Mouse (Mus musculus) thymus, postnatal 14 days (tissue): ENCODE results near the gene Nr6a1.

Experiments
- DNase-seq: peaks from one replicate; pipeline ENCODE4 v3.0.0; 2021

Gene Nr6a1

DNA sequence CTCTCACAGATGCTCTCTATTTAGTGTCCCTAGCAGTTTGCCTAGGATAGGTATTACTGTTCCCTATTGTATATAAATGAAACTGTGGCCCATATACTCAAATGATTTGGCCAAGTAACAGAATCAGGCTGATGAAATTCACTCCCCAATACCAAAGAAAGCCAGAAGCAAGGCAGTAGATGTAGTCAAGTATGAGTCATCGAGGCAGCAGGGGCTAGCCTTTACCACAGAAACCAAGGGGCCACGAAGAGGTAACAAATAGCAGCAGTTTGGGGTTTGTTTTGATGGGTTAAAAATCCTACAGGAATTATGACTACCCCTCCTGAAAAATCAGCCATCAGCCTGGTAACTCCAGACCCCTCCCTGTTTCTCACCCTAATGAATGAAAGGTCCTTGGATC is 147.5 kb downstream of the Nr6a1 start:
- no peak for DNase-seq

DNA sequence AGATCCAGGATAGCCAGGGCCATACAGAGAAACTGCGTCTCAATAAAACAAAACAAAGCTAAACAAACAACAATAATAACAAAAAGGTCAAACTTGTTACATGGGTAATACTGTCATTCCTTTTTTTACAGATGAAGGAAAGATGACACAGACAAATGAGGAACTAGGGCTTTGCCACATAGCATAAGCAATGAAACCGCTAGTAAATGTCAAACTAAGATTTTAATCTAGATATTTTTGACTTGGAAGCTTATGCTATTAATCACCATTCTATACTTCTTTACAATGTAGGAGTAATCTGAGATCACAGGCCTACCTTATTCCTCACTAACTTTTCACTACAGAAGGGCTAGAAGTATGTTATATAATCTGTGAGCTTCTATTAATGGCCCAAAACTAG is 150.2 kb downstream of the Nr6a1 start:
- no peak for DNase-seq

DNA sequence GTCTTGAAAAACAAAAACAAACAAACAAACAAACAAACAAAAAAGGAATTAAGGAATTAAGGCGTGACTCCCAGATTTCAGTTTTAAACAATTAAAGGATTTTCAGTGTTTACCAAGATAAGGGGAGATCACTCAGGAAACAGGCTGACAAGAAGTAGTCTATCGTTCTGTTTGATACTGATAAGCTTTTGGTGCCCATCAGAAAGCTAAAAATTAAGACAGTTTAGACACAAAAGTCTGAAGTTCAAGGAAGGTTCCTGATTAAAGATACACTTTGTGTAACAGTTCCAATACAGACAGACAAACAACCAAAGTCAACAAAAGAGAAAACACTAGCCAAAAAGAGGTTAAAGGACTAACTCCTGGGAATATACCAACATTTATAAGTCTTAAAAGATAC is 152.6 kb downstream of the Nr6a1 start:
- no peak for DNase-seq

DNA sequence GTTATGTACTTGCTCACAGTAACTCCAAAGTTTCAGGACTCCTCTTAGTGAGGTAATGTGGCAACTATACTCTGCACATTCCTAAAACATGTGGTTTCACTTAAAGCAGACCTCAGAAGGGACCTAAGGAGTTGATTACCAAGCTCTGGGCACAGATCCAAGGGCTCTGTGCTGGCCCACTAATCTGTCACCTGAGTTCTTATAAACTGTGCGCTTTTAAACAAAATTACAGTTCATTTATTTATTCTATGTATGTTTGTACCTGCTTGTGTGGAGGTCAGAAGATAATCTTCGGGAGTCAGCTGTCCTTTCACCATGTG is 156.1 kb downstream of the Nr6a1 start:
- no peak for DNase-seq

DNA sequence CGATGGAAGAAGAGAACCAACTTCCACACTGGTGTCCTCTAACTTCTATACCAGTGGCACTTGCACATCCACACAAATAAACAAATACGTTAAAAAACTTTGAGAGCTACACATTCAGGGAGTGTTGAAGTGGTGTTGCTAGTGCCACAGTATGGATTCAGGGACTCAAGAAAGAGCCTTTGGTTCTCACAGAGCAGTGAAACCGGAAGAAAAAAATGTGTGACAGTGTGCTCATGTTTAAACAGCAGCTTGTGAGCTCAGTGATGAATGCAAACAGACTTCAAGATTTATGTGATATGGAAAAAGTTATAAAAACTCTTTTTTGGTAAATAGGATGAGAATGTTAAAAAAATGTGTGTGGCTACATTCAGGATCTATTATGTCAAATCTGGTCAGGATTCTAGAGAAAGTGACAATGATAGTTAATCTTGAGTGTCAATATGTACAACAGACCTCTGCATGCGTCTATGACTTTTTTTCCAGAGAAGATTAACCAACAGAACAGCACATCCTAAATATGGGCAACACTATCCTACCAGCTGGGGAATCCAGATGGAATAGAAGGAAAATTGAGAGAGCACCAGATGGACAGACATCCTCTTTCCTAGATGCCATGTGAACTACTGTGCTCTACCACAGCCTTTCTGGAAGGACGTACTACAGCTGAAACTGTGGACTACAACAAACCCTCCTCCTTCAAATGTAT is 156.6 kb downstream of the Nr6a1 start:
- no peak for DNase-seq

DNA sequence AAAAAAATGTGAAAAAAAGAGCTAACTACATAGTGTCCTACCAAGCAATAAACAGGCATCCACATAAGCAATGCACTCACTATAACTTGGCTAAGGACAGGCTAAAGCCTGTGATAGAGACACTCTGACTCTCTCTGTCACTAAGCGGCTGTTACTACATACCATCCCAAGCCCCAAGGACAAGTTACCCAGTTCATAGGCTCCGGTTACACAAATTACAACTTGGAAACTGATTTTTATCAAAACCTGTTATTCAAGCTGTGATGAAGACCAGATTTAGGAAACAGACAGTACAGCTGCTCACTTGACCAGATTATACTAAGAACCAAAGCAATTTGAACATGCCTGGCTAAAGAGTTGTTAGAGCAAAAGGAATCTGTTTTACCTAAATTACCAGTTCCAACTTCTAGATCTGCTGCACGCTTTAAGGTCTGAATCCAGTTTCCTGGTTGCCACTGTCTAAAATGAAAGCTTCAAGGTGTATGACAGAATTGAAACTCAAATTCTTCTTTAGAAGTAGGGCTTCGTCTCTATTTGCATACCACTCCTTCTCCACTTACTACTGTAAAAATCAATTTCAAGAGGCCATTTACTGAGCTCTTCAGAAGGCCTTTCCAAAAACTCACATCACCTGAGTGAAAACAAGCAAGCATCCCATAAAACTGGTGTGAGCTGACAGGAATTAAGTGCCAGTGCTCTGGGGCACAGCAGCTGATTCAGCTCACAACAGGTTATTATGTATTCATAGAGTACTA is 160.1 kb downstream of the Nr6a1 start:
- no peak for DNase-seq

DNA sequence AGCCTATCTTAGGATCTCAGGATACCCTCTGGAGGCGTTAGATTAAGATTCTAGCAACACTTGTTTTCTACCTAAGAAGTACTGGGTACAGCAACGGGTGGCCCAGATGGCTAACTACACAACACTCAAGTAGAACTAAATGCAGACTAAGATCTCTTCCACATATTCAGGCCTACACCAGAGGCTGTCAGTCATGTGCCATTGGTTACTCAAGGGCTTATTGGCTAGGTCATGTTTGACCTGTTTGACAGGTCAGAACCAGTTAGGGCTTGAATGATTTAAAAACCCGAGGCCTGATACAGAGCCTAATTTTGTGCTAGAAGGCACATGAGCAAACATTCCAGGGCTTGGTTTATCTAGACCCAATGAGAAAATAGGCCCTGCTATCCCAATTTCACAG is 187.6 kb downstream of the Nr6a1 start:
- DNase-seq, result no peak

DNA sequence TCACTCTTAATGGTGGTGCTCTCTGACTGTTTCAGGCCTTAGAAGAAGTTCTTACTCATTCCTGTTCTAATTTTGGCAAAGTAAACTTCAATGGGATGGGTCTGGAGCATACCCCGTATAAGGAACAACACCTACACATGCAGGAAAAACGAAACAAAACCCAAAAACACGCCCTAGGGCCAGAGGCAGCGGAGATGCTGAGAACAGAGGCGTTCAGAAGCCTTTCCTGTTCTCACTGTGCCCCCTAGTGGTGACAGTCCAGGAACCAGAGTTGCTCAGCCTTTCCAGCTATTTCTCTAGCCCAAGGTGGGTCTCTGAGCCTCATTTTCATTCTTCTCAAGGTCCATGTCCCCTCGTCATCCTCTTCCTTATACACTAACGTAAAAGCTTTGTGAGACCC is 188.1 kb downstream of the Nr6a1 start:
- peak; percentile 73 for DNase-seq

DNA sequence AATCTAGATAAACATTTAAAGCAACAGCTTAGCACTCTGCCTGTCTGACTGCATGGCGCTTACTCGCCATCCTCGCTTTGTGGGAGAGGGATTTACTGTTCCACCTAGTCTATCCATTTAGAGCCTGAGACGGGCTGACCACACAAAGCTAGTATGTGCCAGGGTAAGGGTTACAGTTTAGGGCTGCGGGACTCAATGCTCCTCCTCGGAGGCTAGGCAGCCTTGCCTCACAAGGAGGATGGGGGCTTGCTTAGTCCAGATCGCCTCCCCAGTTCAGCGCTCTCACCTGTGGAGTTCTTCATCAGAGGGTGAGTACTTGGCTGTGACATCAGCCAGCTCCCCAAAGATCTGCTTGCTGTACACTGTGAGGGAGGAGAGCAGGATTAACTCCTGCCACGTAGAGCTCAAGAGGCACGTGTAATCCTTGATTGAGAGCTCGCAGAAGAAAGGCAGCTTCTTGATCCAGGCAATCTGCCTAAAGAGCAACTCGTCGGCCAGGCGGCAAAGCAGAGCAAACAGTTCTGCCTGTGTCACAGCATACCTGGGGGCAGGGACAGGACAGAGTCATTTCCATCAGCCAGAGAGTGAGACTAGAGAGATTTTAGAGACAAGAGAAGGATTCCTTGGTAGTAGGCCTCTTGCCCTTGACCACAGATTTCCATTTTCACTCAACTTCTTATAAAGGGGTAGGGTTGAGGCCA is 188.7 kb downstream of the Nr6a1 start:
- no peak for DNase-seq

DNA sequence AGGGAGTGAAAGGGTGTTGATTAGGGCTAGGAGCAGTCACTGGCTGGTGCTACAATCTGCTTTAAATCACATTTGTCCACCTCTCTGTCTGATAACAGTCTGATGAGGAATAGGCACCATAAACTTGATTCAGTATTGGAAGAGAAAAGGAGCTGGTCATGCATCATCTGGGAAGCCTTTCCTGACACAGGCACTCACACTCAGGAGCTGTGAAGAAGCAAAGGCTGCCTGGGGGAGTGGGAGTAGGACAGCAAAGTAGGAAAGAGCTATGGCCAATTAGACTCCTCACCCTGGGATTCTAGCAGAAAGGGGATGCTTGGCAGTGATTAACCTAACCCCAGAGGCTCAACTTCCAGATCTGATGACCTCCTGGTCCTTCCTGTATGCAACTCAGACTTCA is 191.7 kb downstream of the Nr6a1 start:
- no peak for DNase-seq

DNA sequence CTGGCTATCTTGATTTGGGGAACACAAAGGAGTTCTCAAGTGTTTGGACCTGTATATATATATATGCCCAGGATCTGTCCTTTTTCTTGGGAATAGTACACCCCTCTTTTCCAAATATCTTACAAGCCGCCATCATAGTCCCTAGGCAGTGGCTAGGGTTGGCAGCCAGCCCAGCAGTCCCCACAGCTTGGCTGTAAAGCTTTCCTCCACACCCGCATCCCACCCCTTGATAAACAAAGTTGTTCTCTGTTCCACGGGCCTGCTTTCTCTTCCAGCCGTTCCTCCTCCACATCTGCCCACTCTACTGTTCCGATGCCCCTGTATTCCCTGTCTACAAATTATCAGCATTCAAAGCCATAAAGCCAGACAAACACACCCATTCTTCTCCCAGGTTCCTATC is 192.8 kb downstream of the Nr6a1 start:
- DNase-seq, result no peak

DNA sequence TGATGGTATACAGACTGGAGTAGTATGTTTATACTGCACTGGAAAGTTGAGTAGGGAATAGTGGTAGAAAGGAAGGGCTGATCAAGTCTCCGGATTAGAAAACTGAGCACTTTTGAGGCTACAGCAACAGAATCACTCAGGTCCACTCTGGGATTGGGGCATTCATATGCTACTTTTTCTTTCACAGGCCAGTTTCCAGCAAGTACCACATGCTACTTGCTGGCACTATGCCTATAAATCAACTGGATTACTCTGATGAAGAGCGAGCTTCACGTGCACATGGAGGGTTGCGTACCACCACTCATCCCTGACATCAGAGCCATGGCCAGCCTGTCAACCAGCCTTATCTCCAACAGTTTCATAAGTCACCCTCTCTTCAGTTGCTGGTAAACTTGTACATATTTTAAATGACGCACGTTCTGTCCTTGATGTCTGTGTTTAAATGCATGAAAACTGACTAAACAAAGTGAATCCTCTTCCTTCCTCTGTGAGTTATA is 197.1 kb downstream of the Nr6a1 start:
- DNase-seq, result no peak

DNA sequence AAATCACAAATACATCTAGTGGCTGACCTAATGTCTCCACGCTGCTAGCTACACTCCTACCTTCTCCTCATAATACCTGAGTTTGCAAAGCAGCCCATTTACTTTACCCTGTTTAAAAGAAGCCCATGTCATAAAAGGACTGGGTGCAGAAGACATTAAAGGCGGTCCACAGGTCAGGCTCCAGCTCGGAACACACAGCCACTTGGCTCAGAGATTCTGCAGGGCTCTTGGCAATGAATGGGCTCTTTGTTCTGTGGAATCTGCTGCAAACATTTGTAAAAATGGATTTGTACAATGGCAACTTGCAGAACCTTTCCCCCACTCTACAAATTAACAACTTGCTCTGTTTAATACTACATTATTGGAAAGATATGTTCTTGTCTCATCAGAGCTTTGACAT is 202.1 kb downstream of the Nr6a1 start:
- no peak for DNase-seq

DNA sequence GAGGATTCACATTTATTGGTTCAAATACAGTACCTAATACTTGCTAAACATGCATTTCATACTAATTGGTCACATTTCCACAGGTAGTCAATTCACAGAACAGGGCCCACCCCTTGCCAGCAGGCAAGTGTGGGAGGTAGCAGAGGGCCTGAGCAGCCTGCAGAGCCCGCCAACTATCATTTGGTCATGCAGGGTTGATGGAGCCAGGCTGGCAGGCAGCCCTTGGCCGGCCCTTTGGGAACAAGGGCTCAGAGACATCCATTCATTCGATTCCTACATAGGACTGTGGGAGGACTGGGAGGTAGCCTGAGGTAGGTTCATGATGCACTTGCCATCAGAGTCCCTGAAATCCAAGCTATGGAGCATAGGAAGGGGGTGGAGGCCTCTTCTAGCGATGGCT is 204.1 kb downstream of the Nr6a1 start:
- no peak for DNase-seq

DNA sequence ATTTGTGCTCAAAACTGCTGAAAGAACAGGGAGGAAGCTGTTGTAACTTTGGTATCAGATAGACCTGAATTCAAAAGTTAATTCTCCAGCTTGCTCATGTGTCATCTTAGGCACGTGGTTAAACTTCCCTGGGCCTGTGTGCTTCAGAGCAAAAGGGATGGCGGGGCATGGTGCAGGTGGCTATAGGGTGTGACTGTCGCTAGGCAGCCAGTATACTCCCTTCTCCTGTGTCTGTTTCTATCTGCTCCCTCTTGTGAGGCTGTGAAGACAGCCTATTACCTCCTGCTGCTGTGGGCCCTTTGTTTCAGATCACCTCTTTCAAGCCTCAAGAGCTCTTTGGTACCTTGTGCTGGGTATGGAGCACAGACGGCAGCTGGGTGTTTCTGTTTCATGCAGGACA is 205.4 kb downstream of the Nr6a1 start:
- no peak for DNase-seq

DNA sequence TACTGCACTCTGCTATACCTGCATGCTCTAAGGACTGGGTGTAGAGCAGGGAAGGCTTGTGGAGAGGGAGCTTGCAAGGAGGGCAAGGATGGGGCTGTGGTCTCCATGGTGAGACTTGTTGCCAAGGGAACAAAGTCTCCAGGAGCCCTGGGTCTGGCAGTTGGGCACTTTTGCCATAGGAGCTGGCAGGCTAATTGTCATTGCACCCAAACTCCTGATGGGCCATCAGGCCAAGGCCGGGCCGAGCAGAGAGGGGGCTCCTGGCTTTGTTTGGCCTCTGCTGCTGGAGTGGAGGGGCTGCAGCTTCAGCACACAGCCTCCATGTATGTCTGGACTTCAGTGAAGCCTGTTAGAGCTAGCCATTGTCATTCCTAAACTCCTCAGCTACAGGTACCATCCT is 206.8 kb downstream of the Nr6a1 start:
- DNase-seq, result no peak

DNA sequence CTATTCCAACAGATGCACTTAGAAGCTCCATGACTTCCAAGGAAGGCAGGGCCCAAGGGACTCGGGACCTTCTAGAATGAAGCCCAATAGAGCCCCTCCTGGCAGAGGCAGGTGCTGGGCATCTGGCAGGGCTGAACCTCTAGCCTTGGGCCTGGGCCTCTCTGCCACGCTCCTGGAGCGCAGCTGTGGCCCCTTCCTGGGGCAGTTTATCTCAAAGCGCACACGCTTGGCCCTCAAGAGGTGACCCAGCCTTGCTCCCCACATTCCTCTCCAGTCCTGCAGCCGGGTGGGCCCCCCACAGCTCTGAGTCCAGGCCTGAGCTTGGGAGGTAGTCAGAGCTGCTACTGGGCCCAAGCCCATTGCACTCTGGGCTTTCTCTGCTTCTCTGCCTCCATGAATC is 208.1 kb downstream of the Nr6a1 start:
- no peak for DNase-seq

DNA sequence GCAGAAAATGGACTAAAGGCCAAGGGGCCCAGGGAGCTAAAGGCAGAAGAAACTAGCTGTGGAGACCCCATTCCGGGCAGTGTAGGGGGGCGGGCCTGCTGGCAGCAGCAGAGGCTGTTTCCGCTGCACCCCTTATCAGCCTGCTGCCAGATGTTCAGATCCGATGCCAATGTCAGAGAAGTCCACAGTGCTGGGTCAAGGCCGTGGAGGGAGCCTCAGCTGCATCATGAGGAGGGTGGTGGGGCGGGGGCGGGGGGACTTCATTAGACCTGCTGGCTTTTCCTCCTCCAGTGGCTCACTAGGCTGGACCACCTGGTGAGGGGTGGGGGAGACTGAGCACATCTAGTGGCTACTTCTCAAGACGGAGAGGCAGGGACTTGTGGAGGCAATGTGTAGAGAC is 208.8 kb downstream of the Nr6a1 start:
- no peak for DNase-seq

DNA sequence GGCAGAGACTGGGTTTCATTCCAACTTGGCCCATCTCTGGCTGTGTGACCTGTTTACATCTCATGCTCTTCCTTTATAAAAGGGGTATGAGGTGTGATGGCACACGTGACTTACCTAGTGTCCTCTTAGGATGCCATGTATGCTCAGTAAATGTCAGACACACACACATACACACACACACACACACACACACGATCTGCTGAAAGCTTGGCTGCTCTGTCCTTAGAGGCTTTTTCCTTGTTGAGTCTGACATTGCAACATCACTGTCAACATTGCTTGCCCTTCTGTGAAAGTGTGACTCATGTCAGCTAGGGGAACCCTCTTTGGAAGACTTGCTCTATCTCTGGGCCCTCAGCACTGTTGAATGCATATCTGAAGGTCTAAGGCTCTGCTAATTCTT is 210.1 kb downstream of the Nr6a1 start:
- no peak for DNase-seq

DNA sequence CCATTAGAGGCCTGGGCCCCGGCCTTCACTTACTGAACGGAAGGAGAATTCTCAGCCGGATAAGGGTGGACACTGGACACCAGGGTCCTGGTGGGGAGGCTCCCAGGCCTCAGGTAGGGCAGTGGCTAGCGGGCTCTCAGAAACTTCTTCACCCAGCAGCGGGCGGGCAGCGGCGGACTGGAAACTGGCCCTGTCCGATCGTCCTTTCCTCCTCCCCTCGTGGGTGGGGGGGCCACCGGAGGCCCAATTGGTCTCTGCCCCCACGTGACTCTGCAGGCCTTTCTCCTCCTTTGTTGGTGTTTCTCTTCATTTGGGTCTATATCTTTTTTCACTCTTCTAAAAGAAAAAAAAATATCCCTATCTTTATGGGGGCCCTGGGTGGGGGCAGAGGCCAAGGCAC is 213.2 kb downstream of the Nr6a1 start, which contains the start of gene Nr5a1:
Nr5a1 (minus strand) TSS at position 219 of the 400 bp plus-strand sequence.
- no peak for DNase-seq

DNA sequence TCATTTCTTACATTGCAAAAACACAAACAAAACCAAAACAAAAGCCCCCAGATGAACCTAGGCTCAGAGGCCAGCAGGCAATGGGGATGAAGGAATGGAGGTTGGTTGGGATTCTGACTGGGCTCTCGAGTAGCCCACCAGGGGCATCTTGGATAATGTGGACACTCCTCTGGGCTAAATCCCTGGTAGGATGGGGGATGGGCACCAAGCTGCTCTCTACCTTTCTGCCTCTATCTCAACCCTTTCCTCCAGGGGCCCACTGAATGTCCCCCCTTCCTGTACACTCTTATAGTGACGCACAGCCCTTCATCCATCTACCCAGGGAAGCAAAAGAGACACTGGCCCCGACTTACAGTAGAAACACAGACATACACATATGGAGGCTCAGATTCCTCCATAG is 213.9 kb downstream of the Nr6a1 start:
- no peak for DNase-seq

DNA sequence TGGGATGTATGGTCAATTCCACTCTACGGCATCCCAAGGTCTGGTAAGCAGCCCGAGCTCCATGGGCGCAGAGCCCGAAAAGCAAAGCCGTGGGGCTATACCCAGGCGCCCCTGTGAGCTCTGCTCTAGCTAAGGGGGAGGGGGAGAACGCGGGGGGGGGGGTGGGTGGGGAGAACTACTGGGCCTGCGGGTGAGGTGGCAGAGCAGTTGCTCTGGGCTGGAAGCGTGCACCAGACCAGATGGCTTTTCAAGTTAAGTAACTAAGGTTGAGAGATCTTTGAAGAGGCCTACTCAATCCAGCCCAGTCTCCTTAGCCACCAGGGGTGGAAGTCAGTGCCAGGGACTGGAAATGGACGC is 214.7 kb downstream of the Nr6a1 start:
- no peak for DNase-seq

DNA sequence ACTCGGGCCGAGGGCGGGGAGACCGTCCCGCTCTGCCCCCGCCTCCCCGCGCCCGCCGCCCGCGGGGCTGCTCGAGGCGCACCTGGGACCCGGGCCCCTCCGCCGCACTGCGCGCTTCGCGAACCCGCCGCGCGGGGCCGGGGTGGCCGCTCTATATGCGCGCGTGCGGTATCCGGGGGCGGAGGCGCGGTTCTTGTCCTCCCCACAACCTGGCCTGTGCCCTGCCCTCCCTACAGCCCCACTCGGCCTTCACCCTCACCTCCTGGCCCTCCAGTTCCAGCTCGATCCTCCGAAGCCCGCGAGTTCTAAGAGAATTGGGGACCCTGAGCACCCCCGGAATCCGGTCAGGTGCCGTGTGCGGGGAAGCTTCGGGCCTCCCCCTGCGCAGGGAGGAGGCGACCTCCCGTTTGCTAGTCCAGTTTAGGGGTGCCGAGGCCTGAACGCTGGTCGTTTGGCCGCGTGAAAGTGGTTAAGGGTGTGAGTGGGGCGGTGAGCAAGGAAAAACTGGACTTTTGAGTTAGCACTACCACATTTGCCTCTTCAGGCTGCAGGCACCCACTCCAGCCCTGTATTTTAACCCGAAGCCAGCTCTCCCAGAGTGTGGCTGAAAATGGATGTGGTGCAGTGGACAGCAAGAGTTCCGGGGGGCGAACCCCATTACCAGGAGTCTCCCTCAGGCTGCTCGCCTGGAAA is 215.3 kb downstream of the Nr6a1 start:
- DNase-seq, result no peak

DNA sequence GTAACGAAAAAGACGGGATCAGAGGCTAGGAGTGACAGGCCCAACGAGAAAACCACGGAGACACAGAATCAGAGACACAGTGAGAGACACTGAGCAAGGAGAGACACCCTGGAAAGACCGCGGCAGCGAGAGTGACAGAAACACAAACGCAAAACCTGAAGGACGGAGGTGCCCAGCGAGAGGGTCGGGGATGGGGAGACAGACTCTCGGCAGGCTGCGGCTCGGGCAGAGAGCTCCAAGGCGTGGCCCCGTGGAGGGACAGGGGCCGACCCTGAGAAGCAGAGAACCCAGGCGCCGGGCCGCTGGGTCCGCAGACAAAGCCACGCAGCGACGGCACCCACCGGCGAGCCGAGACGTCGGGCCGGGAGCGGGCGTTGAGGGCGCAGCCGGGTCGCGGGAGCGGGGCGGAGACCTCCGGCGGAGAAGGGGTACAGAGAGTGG is 216.0 kb downstream of the Nr6a1 start:
- no peak for DNase-seq
